Mouse (Mus musculus) thymus, postnatal 10 days (tissue): Measurements from ENCODE around the gene Flot1.
A peak's percentile ranks its signal among the peaks of the same experiment; 100 is the strongest.

Experiments used
- DNase-seq, 2 experiments: peaks; one replicate each; pipeline ENCODE4 v3.0.0; 2021; ENCODE audit warnings: low spot score in 2 of 2

Flot1 gene

DNA sequence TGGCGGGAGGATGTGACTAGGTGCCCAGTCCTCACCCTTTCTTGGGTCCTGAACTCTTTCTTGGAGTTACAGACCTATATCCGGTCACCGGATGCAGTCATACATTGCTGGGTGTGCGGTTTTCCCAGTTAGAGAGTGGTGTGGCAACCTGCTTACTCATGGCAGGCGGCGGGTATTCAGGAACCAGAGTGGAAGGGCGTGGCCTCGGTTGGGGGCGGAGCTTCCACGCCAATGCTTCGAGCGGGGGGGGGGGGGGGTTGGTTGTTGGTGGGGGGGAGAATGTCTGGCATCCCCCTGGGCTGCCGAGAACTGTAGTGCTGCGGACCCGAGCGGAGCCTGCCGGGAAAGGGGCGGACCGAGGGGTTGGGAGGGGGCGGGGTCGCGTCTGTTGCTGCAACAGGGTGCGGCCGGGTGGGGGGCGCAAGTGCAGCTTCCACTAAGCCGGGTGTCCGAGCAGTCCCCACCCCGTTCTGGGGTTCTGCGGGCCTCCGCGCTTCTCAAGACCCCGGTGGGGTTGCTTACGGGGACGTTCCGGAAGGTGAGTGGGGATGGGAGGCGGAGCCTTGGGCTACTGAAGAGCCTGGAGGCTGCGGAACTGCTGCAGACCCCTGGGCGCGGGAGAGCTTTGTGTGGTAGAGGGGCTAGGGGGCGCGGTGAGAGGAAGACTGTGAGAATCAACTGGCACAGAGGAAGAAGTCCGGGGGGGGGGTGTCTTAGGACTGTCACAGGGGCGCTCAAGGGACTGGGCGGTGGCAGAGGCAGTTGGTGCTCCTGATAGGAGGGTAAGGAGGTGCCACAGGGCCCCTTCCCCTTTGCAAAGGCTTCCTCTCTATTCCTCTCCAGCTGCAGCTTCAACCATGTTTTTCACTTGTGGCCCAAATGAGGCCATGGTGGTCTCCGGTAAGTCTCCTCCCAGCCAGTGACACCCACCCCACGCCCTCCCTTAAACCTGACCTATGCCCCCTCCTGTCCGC, at the start of gene Flot1:
Gene Flot1, plus strand, starts transcription at position 267 of the 974 bp plus-strand sequence.
- DNase-seq: peak; percentile 71 to 78

DNA sequence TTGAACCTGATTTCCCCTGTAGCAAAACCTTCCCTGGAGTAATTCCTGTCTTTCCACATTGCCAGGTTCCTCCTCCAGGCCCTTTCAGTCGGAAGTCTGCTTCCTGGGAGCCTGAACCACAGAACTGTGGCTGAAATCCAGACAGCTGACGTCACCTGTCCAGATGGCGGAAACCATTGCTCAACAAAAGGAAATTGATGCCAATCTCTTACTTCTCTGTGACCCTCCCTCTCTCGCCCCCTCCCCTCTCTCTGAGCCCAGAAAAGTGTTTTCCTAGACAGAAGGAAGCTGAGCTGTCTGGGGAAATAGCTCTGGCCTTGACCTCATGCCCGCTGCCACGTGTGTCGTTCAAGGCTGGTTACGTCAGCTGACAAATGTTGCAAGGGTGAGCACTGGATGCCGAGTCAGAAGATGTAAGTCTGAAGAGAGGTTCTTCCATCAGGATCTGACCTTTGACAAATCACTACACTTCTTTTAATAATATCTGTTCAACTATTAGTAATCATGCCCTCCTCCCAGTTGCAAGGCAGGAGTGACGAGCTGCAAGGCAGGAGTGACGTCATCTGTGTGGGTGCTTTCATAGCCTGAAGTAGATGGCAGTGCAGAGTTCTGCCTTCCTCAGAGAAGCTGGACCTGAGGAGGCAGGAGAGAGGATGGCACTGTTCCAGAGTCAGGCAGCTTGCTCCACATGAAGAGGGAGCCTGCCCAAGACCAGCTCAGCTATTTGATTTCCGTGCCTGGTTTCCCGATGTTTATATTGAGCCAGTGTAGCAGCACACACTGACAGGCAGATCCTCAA, 46.0 kb upstream of the Flot1 start:
- no peak for DNase-seq

DNA sequence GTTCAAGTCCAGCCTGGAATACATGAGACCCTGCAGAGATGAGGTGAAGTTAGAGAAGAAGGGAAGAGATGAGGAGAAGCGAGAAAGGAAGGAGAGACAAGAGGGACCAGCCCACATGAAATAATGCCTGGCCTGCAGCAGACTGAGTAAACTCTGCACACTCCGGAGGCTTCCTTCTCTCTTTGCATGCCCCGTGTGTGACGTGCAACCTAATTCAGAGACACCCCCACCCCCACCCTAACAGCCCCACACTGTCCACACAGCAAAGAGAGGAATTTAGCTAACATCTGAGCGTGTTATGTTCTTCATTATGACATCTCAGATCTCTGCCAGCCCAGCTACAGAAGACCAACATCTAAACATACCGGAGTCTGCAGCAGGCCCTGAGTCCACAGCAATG, 44.1 kb upstream of the Flot1 start:
- no peak for DNase-seq

DNA sequence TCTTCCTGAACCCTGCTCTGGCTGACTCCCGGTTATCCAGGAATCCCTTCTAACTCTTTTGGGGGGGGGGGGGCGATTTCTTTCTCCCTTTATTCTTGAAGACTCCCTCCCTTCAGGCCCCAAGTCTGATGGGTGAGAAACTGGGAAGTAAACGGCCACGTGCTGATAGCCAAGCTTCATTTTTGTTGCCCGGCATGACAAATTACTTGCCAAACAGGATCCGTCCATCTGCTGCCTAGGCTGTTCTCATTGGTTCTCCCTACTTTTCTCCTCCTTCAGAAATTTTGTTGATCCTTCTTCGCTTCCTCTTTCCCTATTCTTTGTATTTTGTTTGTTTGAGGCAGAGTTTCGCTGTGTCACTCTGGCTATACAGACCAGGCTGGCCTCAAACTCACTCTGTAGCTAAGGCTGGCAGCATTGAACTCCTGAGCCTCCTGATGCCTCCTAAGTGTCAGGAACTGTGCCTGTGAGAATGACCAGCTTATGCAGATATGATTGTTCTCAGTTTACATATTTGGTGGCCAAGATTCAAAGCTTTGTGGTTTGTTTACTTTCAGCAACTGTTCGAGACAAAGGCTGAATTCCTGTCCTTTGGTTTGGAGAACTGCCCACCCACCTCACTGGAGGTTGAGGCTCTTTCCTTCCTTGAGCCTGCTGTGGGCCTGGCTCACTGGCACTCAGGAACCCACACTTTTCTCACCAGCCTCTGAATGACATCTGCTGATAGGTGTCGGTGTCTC, 43.4 kb upstream of the Flot1 start:
- no peak for DNase-seq

- no peak for DNase-seq
Measured at GRCm38 (mm10) chr17:35780362-35780761, 42.7 kb upstream of the Flot1 start.

GRCm38 (mm10) chr17:35782398-35782797, 40.6 kb upstream of the Flot1 start:
- peak in 1 of 2 experiments; percentile 44 for DNase-seq

DNA sequence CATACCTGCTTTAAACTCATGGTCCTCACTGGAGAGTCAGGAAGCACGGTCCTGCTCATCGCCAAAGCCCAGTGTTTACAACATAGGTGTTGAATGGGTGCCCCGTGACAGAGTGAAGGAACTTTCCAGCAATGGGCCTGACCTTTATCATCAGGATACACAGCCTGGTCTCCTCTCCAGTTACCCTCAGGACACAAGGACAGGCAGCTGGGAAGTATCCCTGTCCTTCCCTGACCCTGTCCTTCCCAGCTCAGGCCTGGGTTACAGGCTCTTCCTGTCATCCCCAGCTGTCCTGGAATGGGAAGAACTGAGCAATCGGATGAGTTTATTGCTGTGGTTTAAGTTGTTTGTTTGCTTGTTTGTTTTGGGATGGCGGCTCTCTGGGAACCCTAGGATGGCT, 40.1 kb upstream of the Flot1 start:
- no peak for DNase-seq

DNA sequence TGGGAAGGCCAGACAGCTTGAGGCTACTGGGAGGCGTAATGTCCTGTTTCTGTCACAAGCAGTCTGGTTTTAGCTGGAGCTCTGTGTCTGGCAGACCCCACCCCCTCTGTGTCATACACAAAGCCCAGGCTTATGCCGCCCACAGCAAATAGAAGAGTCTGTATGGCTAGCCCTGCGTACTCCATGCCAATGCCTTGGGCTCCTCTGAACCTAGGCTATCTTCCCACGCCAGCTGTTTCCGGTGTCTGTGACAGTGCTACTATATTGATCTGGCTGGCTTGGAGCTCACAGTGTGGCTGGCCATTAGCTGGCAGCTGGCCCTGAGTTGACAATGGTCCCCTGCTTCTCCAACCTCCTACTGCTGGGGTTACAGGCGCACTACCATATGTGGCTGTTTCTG, 39.1 kb upstream of the Flot1 start:
- no peak for DNase-seq

DNA sequence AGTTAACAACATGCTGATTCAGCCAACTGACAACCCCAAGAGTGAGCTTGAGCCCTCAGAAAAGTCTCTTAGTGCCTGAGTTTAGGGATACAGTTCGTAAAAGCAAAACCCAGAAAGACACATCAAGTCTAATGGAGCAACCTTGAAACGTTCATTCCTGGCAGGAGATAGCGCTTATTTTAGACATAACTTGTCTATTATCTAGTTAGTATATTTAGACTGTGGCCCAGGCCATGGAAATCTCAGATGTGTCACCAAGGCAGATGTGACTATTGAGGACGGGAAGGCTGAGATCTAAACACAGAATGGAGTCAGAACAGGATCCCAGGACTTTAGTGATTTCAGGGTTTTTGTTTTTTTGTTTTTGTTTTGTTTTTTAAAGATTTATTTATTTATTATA, 37.9 kb upstream of the Flot1 start:
- no peak for DNase-seq

GRCm38 (mm10) chr17:35787493-35787892, 35.5 kb upstream of the Flot1 start:
- no peak for DNase-seq

DNA sequence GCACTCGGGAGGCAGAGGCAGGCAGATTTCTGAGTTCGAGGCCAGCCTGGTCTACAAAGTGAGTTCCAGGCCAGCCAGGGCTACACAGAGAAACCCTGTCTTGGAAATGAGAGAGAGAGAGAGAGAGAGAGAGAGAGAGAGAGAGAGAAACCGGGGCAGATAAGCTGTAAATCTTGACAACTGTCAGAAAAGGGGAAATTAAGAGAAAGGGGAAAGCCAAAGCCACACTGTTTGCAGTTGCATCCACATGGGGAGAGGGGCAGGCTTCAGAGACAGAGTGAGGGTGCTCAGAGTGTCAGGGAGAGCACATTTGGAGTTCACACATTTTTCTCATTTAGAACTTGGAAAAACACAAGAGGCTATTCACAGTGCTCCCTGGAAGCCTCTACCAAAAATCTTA, 35.0 kb upstream of the Flot1 start:
- DNase-seq: no peak

- DNase-seq: no peak
Measured at GRCm38 (mm10) chr17:35790933-35791332, 32.1 kb upstream of the Flot1 start.

- no peak for DNase-seq
Measured at GRCm38 (mm10) chr17:35792837-35793236, 30.2 kb upstream of the Flot1 start.

GRCm38 (mm10) chr17:35795099-35795498, 27.9 kb upstream of the Flot1 start:
- DNase-seq: no peak

GRCm38 (mm10) chr17:35795656-35796055, 27.4 kb upstream of the Flot1 start:
- DNase-seq: no peak

DNA sequence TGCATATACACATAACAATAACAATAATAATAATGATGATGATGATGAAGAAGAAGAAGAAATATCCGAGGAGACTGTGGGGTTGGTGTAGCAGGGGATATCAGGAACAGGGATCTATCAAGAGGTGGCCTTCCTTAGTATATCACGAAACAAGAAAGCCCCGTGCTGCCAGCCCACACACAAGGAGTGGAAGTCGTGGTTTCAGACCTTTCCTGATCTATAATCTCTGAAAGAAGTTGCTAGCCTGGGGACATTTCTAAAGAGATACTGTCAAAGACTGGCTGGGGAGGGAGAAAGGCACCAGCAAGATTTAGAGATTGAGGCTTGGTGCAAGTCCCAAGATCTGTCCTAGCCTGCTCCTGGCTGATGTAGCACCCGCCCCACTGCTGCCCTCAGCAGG, 26.2 kb upstream of the Flot1 start:
- no peak for DNase-seq

GRCm38 (mm10) chr17:35800905-35801304, 22.1 kb upstream of the Flot1 start:
- no peak for DNase-seq

- no peak for DNase-seq
Measured at GRCm38 (mm10) chr17:35803020-35803419, 20.0 kb upstream of the Flot1 start.

GRCm38 (mm10) chr17:35803858-35804399, 19.1 kb upstream of the Flot1 start:
- no peak for DNase-seq

DNA sequence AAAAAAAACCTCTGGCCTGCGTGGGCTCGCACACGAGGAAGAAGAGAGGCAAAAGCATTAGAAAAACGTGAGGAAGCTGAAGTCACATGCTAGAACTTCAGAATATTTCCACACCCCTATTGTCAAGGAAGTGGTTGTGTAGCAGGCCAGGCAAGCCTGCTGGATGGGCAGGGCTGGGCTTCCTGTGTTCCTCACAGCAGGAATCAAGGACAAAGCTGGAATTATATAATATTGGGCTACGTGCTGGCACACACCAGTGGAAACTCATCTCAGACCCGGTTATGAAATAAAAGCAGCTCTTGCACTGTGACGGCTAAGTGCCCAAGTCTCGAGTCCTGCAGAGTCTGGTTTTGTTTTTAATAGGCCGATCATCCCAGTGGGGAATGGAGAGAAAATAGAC, 15.0 kb upstream of the Flot1 start:
- DNase-seq: no peak

GRCm38 (mm10) chr17:35809395-35809794, 13.6 kb upstream of the Flot1 start:
- no peak for DNase-seq
